Mouse (Mus musculus) cerebellum, adult 9-11 months (tissue): ENCODE results near the gene Atg2b.

Experiments used
- DNase-seq: peaks from one replicate; pipeline ENCODE4 v3.0.0; 2022

Gene Atg2b

GRCm38 (mm10) chr12:105685001-105685691, at the start of gene Atg2b:
Gene Atg2b, minus strand, starts transcription at chr12:105685211.
- DNase-seq, result peak; percentile 96

- DNase-seq, result no peak
Observed at GRCm38 (mm10) chr12:105733370-105734159, 48.6 kb upstream of the Atg2b start.

- DNase-seq, result no peak
Observed at GRCm38 (mm10) chr12:105730851-105731460, 45.9 kb upstream of the Atg2b start.

- DNase-seq, result peak; percentile 10
Observed at GRCm38 (mm10) chr12:105727964-105728363, 43.0 kb upstream of the Atg2b start.

GRCm38 (mm10) chr12:105727268-105727667, 42.3 kb upstream of the Atg2b start:
- DNase-seq, result no peak

GRCm38 (mm10) chr12:105725736-105726135, 40.7 kb upstream of the Atg2b start:
- DNase-seq, result no peak

GRCm38 (mm10) chr12:105724616-105725015, 39.6 kb upstream of the Atg2b start:
- DNase-seq, result no peak

GRCm38 (mm10) chr12:105722657-105723056, 37.6 kb upstream of the Atg2b start:
- DNase-seq, result peak; percentile 15

- DNase-seq, result no peak
Observed at GRCm38 (mm10) chr12:105721452-105722132, 36.6 kb upstream of the Atg2b start.

- DNase-seq, result no peak
Observed at GRCm38 (mm10) chr12:105720196-105720595, 35.2 kb upstream of the Atg2b start.

GRCm38 (mm10) chr12:105718616-105719015, 33.6 kb upstream of the Atg2b start:
- peak; percentile 55 for DNase-seq

- DNase-seq, result peak; percentile 13
Observed at GRCm38 (mm10) chr12:105705799-105706487, 20.9 kb upstream of the Atg2b start, which contains the start of gene Ak7. Gene Ak7, plus strand, starts transcription at chr12:105705976.

- no peak for DNase-seq
Observed at GRCm38 (mm10) chr12:105700433-105700832, 15.4 kb upstream of the Atg2b start.

GRCm38 (mm10) chr12:105697104-105697780, 12.2 kb upstream of the Atg2b start:
- DNase-seq, result peak; percentile 50

GRCm38 (mm10) chr12:105695848-105696247, 10.8 kb upstream of the Atg2b start:
- DNase-seq, result no peak

GRCm38 (mm10) chr12:105694021-105694420, 9.0 kb upstream of the Atg2b start:
- DNase-seq, result peak; percentile 17

- DNase-seq, result no peak
Observed at GRCm38 (mm10) chr12:105689435-105689834, 4.4 kb upstream of the Atg2b start.

GRCm38 (mm10) chr12:105688546-105688945, 3.5 kb upstream of the Atg2b start:
- no peak for DNase-seq

GRCm38 (mm10) chr12:105687416-105687815, 2.4 kb upstream of the Atg2b start:
- no peak for DNase-seq

- DNase-seq, result no peak
Observed at GRCm38 (mm10) chr12:105686791-105687190, 1.8 kb upstream of the Atg2b start.
